Mouse (Mus musculus): Measurements from ENCODE around the gene Ube2d1. TPM values are rescaled to one million over a fixed set of nuclear protein-coding genes. Genes with fewer than 3 reads are reported as not detected.

Ube2d1 gene
- polyA plus RNA-seq, 1 experiment from 2014 or later = 62.9 TPM

DNA sequence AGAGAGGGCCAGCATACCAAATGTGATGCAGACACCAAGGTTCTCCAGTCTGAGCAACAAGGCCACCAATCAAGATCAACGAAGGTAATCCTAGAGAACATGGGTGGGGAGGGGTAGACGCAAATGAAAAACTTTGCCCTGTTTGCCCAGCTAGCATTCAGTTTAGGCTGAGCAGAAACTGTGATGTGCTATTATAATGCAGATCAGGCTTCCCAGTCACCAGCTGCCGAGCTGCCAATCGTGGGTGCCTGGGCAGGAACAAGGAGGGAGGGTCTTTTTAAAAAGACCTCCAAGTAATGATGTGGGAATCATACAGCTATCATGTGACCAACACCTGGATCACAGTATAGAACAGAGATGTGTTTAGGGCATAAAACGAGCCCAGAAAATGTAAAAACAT is 62.0 kb downstream of the Ube2d1 start:
- Histone ChIP-seq H3K4me3 (ENCODE audit: inconsistent target) (no peak overlapping the region), H3K79me2 (ENCODE audit: inconsistent target) (no peaks in the 10 kb centered on the region), H3K27ac (no peak overlapping the region), H3K36me3 (ENCODE audit: inconsistent target) (peaks cover 12% of the 10 kb centered on the region)
- 98% methylated on average over 5 of the region's 5 CpGs for WGBS (ENCODE audit: missing documents)

DNA sequence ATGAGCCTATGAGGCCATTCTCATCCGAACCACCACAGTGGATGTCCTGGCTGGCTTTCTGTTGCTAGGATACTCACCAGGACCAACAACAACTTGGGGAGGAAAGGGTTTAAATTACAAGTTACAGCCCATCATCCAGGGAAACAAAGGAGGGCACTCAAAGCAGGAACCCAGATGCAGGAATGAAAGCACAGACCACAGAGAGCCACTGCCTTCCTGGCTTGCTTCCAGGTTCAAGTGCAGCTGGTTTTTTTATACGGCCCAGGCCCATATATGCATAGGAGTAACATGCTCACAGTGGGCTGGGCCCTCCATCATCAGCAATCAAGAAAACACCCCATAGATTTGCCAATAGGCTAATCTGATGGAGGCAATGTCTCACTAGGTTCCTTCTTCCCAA is 62.4 kb downstream of the Ube2d1 start:
- WGBS (ENCODE audit: missing documents) = 94% methylated on average over 2 of the region's 2 CpGs
- Histone ChIP-seq H3K4me3 (ENCODE audit: inconsistent target) (no peak overlapping the region), H3K36me3 (ENCODE audit: inconsistent target) (peaks cover 7% of the 10 kb centered on the region), H3K27ac (no peak overlapping the region), H3K79me2 (ENCODE audit: inconsistent target) (no peaks in the 10 kb centered on the region)

DNA sequence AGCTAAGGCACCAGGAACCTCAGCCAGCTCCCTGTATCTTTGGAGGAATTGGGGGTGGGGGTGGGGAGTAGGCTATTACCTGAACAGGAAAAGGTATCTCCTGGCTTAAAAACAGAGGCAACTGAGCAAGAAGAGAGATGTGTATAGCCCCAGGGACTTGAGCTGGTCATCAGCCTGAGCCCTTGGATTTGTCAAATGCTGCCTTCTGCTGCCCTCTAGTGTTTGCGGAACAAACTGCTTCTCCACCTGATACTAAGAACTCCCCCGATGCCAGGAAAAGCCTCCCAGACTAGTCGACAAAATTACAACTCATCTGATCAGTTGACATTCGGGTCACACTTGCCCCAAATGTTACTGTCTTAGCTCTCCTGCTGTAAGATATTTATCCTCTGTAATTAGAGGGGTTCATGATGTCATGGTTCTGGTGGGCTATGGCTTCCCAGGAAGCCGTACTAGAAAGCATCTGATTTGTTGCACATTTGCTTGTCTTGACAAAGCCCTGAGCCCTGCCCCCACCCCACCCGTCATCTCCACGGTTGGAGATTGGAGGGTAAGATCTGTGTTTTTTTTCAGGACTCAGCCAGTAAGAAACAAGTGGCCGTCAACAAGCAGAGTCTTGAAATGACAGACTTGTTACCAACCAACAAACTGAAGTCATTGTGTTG is 66.7 kb downstream of the Ube2d1 start:
- Histone ChIP-seq H3K27ac (no peak overlapping the region), H3K36me3 (ENCODE audit: inconsistent target) (no peaks in the 10 kb centered on the region), H3K79me2 (ENCODE audit: inconsistent target) (no peaks in the 10 kb centered on the region), H3K4me3 (ENCODE audit: inconsistent target) (no peak overlapping the region)
- 25% methylated on average over 8 of the region's 8 CpGs for WGBS (ENCODE audit: missing documents)

DNA sequence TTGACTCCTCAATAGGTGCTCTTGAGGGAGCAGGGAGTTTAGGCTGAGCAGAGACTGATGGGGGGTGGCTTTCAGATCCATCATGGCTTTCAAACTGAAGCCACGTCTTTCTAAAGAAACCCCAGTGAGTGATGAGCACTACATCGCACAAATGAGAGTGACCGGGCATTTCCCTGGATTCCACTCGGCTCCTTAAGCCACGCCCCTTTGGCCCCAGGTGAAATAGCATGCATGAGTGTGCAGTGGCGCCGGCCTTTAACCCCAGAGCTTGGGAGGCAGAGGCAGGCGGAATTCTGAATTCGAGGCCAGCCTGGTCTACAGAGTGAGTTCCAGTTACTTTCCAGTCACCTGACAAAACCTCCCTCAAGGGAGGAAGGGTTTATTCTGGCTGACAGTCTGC is 69.1 kb downstream of the Ube2d1 start:
- no peak overlapping the region for H3K4me3 ChIP-seq (ENCODE audit: inconsistent target)
- no peaks in the 10 kb centered on the region for H3K36me3 ChIP-seq (ENCODE audit: inconsistent target)
- H3K79me2 ChIP-seq (ENCODE audit: inconsistent target) = no peaks in the 10 kb centered on the region
- H3K27ac ChIP-seq = no peak overlapping the region
- WGBS (ENCODE audit: missing documents) = 90% methylated on average over 9 of the region's 9 CpGs

Other genes with a start within 250 kb of the Ube2d1 start
- gene Bicc1, start 125.6 kb downstream of the Ube2d1 start, polyA plus RNA-seq (2018) = not detected in 3 replicates
- 22.4 to 46.9 TPM (median 28.1 TPM) in 3 replicates for gene Tfam, start 47.0 kb downstream of the Ube2d1 start, polyA plus RNA-seq (2018)
- 12.0 to 43.0 TPM (median 19.5 TPM) in 3 replicates for gene Cisd1, start 59.7 kb upstream of the Ube2d1 start, polyA plus RNA-seq (2018)
- 15.1 to 17.3 TPM (median 16.2 TPM) in 3 replicates for gene Ipmk, start 62.5 kb upstream of the Ube2d1 start, polyA plus RNA-seq (2018)